Mouse (Mus musculus) neural tube, embryonic 14.5 days (tissue): ENCODE data around the gene Tmem206. TPM values are rescaled to one million over a fixed set of nuclear protein-coding genes. Genes with fewer than 3 reads are reported as not detected.

Experiments used
- ATAC-seq: fragments of 200-750 bp; cut with Nextera tagmentation; 2 replicates; pipeline ENCODE4 v1.8.0; 2017; ENCODE audit warnings: low read depth, mild to moderate bottlenecking, moderate TSS enrichment, moderate library complexity
- H3K27ac ChIP-seq: fragments of 300-500 bp; sonication (generic); 2 replicates; pipeline ENCODE4 v1.5.1; 2014; ENCODE audit warnings: low read depth, mild to moderate bottlenecking, control low read depth, low read length, moderate library complexity, mixed read lengths
- H3K27me3 ChIP-seq: fragments of 300-500 bp; sonication (generic); 2 replicates; pipeline ENCODE4 v1.6.1; 2014; ENCODE audit warnings: low read length; ENCODE audit not compliant: control insufficient read depth, insufficient read depth
- H3K36me3 ChIP-seq: fragments of 300-500 bp; sonication (generic); 2 replicates; pipeline ENCODE4 v1.6.1; 2014; ENCODE audit warnings: low read length, mixed read lengths; ENCODE audit not compliant: control insufficient read depth, insufficient read depth
- H3K4me1 ChIP-seq: fragments of 300-500 bp; sonication (generic); 2 replicates; pipeline ENCODE4 v1.6.1; 2014; ENCODE audit warnings: low read length; ENCODE audit not compliant: control insufficient read depth, insufficient read depth
- H3K4me2 ChIP-seq: fragments of 300-500 bp; sonication (generic); 2 replicates; pipeline ENCODE4 v1.6.1; 2014; ENCODE audit warnings: mild to moderate bottlenecking, low read depth, low read length, control low read depth
- H3K4me3 ChIP-seq: fragments of 300-500 bp; sonication (generic); 2 replicates; pipeline ENCODE4 v1.5.1; 2014; ENCODE audit warnings: low read depth, low read length, control low read depth, mixed read lengths
- H3K9ac ChIP-seq: fragments of 300-500 bp; sonication (generic); replicated peaks from 2 replicates; pipeline ENCODE4 v1.6.1; 2014; ENCODE audit warnings: low read depth, mild to moderate bottlenecking, control low read depth, low read length, mixed read lengths
- H3K9me3 ChIP-seq: fragments of 300-500 bp; sonication (generic); 2 replicates; pipeline ENCODE4 v1.6.1; 2016; ENCODE audit warnings: low read length; ENCODE audit not compliant: control insufficient read depth
- WGBS: fragments of 180-500 bp; shearing (Covaris S2); extraction: QIAGEN DNeasy Blood & Tissue Kit; methylation state at CpG from one replicate; pipeline ENCODE4 v1.1.7; 2014; 5-methylcytosine and 5-hydroxymethylcytosine counted together
- polyA plus RNA-seq: library from polyadenylated mRNA; unstranded; fragments of >200 nt; fragmentation: Nextera tagmentation; extraction: Ambion mirVana; gene quantifications from 2 replicates; pipeline ENCODE4 v1.2.1, GENCODE M21; 2014

The Tmem206 gene
- polyA plus RNA-seq, 1 experiment from 2014 or later, result 37.9 TPM

DNA sequence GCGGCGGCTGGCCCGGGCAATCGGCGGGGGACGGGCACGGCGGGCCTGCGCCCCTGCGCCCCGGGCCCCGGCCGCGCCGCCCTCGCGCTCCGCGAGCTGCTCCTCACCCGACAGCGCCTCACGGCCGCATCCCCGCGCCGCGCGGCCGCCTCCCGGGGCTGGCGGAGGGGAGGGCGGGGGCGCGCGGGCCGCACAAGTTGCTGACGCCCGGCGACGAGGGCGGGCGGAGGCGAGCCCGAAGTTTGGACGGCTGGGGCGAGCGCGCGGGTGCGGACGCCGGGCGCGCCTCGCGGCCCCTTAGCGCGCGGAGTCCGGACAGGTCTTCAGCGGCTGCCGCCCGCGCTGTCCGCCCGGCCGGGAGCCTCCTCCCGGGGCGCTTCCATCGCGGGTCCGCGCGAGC is 70.7 kb downstream of the Tmem206 start:
- H3K9ac ChIP-seq, result peak overlapping the region; percentile 56
- H3K9me3 ChIP-seq, result no peaks in the 10 kb centered on the region
- H3K4me1 ChIP-seq, result no peaks in the 10 kb centered on the region
- H3K27ac ChIP-seq, result peak overlapping the region; percentile 69
- H3K4me3 ChIP-seq, result peak overlapping the region; percentile 61
- H3K36me3 ChIP-seq, result no peaks in the 10 kb centered on the region
- H3K4me2 ChIP-seq, result peak overlapping the region; percentile 55
- ATAC-seq, result peak; percentile 5; the same call in 1 of the 2 replicates
- WGBS, result 0% methylated on average over 29 of the region's 74 CpGs
- no peaks in the 10 kb centered on the region; the same call in 1 of the 2 replicates for H3K27me3 ChIP-seq

DNA sequence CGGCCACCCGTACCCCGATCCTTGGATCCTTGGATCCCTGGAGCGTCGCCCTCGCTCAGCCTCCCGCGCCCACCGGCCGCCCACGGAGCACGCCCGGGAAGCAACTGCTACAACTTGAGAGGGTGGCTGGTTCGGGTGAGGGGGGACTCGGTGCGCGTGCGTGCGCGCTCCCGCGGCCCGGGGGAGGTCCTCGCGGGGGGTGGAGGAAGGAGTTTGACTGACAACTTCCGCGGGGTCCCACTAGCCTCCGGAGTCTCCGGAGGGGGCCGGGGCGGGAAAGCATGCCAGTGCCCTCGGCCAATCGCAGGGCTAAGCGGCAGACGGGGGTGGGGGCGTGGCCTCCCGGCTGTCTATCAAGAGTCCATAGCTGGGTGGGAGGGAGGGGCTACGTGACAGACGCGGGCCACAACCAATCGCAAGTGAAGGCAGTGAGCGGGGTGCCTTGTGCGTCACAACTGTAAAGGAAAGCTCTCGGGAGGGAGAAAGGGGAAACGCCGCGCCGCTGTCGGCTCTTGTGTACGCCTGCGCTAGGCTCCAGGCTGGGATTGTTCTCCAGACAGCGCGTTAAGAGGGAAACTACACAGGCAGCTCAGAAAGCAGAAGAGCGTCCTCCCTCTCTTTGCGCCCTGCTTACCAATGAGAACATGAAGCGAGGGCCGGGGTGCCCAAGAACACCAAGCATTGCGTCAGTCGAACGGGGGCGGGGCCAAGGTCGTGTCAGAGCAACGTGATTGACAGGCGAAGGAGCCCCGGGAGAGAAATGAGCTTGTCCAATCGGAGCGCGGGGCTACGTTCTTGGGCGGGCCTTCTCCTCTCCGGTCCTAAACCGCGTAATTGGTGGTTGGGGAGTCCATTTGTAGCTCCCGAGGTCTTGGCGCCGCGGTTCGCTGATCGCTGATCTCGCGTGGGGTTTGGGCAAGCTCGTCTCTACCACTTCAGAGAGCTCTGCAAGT is 71.5 kb downstream of the Tmem206 start:
- Histone ChIP-seq H3K9me3 (no peaks in the 10 kb centered on the region), H3K27me3 (no peaks in the 10 kb centered on the region; the same call in 1 of the 2 replicates), H3K27ac (peak overlapping the region; percentile 98), H3K4me1 (no peaks in the 10 kb centered on the region), H3K4me2 (peak overlapping the region; percentile 55), H3K36me3 (no peaks in the 10 kb centered on the region), H3K4me3 (peak overlapping the region; percentile 61), H3K9ac (peak overlapping the region; percentile 56)
- peak; percentile 99 for ATAC-seq
- under 1% methylated on average over 65 of the region's 82 CpGs for WGBS

Other genes with a start within 250 kb of the Tmem206 start
- 2.1 and 2.2 TPM in 2 replicates for gene Batf3, start 228.1 kb upstream of the Tmem206 start, polyA plus RNA-seq
- not detected in 2 replicates for gene Fam71a, start 161.1 kb upstream of the Tmem206 start, polyA plus RNA-seq
- gene Atf3, start 107.9 kb upstream of the Tmem206 start, polyA plus RNA-seq, result 0.66 and 1.7 TPM in 2 replicates
- 136 and 167 TPM in 2 replicates for gene Nenf, start 7.7 kb upstream of the Tmem206 start, polyA plus RNA-seq
- 6.9 and 9.4 TPM in 2 replicates for gene Ppp2r5a, start 77.4 kb downstream of the Tmem206 start, polyA plus RNA-seq
- gene Dtl, start 249.6 kb downstream of the Tmem206 start, polyA plus RNA-seq, result 3.5 and 5.7 TPM in 2 replicates
- gene Ints7, start 249.7 kb downstream of the Tmem206 start, polyA plus RNA-seq, result 37.6 and 45.1 TPM in 2 replicates